Mouse (Mus musculus) layer of hippocampus, postnatal 14 days (tissue): ENCODE results near the gene Adam17. TPM values are rescaled to one million over a fixed set of nuclear protein-coding genes. Genes with fewer than 3 reads are reported as not detected.
A peak's percentile ranks its signal among the peaks of the same experiment; 100 is the strongest.

Experiments used
- DNase-seq, 2 experiments: peaks; one replicate each; pipeline ENCODE4 v3.0.0; 2021 to 2022; ENCODE audit warnings: low spot score in 2 of 2, mixed read lengths in 1 of 2
- total RNA-seq, 2 experiments: library from RNA; stranded (reverse); gene quantifications; 2 replicates each; pipeline ENCODE4 v1.2.3; 2021

Adam17 gene
- total RNA-seq, 2 experiments from 2014 or later: 22.8 to 26.3 TPM

DNA sequence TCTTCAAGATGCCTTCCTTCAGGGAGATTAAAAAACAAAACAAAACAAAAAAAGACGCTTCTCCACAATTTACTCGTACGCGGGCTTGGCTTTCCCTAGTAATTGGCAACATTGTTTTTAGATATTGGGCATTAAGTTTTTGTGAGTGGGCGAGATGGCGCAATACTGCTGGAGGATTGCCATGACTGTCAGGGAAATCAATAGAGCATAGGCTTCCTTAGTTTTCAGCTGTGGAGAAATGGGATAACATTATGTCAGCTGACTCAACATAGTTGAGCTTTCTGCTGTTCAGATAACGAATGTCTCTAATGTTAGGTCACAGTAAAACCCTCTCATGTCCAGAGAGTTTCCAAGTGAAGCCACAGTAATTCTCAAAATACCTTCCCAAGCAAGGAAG lies 56.6 kb downstream of the Adam17 start:
- peak; percentile 19 to 59 for DNase-seq

- peak; percentile 65 to 70 for DNase-seq
Measured at GRCm38 (mm10) chr12:21315923-21316868, 57.2 kb downstream of the Adam17 start, which contains the start of gene Iah1. Gene Iah1 (plus strand): TSS chr12:21316389.

DNA sequence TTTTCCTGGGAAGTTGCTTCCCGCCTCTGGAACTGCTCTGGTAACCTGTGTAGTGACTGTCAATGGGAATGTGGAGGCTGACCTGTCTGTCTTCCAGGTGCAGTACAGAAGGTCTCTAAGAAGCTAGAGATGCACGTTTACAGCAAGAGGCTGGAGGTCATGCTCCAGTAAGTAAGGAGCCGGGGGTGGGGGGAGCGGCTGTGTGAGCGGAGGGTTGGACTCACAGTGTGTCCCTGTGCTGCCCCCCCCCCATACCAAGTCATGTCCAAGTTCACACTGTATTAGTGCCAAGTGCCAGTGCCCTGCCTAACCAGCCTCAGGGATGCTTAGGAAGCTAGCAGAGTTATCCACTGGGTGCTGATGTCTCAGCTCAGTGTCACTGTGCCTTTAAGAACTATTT lies 61.2 kb downstream of the Adam17 start:
- no peak for DNase-seq

DNA sequence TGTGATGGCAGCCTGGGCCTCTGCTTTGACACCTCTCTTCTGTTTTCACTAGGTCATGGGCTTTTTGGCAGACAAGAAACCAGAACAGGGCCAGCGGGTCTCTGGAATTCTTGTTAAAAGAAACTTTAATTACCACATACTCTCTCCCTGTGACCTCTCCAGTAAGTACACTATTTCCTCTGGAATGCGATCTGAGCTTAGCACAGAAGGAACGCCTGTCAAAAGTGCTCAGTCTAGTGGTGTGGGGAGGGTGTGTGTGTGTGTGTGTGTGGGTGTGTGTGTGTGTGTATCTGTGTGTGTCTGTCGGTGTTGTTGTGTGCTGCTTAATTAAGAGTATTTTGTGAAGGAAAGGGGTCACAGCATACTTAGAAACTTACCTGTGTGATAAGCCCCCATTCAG lies 66.7 kb downstream of the Adam17 start:
- no peak for DNase-seq

GRCm38 (mm10) chr12:21305741-21306140 lies 67.7 kb downstream of the Adam17 start:
- no peak for DNase-seq

GRCm38 (mm10) chr12:21302361-21302783 lies 71.1 kb downstream of the Adam17 start:
- DNase-seq: no peak

GRCm38 (mm10) chr12:21301932-21302331 lies 71.5 kb downstream of the Adam17 start:
- no peak for DNase-seq

- no peak for DNase-seq
Measured at GRCm38 (mm10) chr12:21301324-21301723, 72.1 kb downstream of the Adam17 start.

- DNase-seq: no peak
Measured at GRCm38 (mm10) chr12:21298856-21299255, 74.6 kb downstream of the Adam17 start.

DNA sequence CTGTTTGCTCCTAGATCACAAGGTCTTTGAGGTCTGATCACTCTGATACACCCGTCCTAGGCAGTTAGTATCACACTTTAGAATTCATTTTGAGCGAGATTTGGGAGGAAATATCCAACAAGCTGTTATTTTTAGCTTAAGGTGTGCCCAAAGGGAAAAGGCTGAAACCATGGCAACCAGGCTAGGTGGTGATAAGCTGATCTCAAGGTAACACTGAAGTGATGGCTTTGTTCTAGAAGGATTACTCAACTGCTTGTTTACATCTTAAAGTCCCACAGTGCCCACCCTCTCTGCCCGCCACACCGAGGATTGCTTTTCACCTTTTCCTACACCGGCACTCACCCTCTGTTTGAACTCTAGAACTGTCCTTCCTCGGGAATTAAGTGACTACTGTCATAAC lies 83.8 kb downstream of the Adam17 start:
- no peak for DNase-seq

GRCm38 (mm10) chr12:21288716-21289395 lies 84.6 kb downstream of the Adam17 start:
- DNase-seq: no peak

DNA sequence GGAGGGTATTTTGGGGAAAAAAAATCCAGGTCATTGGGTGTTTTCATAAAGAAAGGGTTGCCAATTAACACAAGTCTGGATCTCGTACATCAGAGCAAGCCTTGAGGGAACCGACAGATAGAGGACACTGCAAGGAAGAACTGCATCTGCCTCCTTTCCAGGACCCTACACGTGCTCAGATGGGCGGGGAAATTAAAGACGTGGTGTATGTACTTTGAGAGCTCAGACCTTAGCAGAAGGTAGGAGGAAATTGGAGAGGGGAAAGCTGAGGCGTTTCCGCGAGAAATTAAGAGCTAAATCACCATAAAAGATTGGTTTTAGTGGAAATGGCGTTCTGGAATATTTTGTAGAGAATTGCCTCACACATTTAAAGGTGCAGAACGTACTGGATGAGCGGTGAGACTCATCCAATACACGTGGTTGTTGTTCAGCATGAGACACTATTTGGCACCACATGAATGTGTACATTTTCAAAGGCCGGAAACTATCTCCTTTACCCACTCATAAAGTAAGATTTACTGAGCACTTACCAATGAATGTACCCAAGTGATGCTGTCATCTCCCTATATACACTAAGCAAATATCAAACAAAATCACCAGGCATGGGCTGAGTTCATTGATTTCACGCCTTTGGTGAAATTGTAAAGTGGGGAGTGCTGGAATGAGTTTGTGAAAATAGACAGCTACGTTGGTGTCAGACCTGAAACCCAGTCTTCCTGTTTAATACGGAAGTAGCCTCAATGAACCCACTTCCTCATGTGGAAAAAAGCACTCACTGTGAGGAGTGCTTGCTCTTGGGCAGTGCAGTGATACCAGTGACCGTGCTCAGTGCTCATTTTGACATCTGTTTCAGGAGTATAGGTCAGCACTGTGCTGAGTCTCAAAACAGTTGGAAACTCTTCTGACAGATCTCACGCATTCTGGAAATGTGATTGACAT lies 86.5 kb downstream of the Adam17 start:
- DNase-seq: no peak

DNA sequence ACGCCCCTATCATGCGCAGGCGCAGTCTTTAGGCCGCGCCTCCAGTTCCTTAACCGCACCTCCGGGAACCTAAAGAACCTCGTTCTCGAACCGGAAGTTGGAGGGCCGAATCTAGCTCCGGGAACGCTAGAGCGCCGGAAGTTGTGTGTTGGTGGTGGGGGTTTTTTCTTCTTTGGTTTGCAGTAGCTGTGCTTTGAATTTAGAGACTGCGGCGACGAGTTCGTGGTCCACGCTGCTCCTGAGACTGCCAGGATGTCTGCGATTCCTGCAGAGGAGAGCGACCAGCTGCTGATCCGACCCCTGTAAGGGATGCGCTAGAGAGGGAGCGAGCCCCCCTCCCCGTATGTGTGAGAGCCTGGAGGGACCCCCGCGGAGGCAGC lies 87.2 kb downstream of the Adam17 start, which contains the start of gene Itgb1bp1:
TSS of gene Itgb1bp1 (minus strand) at position 42 of the 380 bp plus-strand sequence.
- DNase-seq: peak; percentile 99

DNA sequence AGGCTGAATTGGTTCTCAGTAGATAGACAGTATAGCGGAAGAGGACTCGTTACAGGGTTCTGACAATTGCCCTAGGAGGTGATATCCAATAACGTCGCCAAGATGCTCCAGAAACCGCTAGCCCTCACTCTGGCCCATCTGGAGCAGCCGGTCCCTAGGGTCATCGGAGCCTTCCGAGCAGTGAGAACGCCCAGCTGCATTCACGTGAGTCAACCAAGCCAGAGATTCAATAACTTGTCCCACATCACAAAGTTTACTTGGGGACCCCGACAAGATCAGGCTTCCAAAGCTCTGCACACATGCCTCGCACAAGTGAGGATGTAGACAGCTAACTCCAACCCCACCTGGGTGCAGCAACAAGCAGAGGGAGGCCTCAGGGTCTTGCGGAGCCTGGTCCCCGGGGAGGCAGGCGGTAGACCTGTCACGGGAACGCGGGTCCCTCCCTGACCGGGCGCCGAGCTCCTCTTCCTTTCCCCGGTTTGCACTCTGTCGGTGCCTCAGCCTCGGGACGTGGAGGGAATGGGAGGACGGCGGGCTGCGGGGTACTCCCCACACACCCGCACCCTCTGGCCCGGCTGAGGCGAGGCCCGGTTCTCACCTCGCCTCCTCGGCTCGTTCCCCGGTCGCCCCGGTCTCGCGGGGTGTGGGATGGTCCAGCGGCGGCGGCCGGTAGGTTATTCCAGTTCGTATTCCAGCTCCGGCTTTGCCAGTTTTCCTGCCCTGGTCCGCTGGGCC lies 87.8 kb downstream of the Adam17 start:
- no peak for DNase-seq

DNA sequence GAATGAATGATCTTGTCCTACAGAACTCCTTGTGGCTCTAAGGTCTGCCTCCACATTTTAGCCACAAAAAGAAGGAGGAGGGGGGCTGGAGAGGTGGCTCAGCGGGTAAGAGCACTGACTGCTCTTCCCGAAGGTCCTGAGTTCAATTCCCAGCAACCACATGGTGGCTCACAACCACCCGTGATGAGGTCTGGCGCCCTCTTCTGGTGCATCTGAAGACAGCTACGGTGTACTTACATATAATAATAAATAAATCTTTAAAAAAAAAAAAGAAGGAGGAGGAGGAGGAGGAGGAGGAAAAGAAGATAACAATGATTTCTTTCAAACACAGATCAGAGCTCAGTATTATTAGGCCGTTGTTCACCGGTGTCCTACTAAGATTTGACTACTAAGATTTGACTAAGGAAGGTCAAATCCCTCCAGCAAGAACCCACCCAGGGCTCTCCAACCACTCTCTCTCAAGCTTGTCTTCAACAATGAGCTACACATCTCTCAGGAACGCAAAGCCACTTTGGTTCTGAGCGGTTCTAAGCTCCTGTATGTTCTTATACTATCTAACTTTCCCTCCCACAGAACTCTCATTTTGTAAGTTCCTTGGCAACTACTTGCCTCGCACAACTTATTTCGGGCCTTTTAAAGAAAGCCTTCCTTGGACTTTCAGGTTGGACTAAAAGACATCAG lies 88.5 kb downstream of the Adam17 start, which contains the start of gene Cpsf3:
TSS of gene Cpsf3 (plus strand) at position 631 of the 681 bp plus-strand sequence.
- no peak for DNase-seq

DNA sequence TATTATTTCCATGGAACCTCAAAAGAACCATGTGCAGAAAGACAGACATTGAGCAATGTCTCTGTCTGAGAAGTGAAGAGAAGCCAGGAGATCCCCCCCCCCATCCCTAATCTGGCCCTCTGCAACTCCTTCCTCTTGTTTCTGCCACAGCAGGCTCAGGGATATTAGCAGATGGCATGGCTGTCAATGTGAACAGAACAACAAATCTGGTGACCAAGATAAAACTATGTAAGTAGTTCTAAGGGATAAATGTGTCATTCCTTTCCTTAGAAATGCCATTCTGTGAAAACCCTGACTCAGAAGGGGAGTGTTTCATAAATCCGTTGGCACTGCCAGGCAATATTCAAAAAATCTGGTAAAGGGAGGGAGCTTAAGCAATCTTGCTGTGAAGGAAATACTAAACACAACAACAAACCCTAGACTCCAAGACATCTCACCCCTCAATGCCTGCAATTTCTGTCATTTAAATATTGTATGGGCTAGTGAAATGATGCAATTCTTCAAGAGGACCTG lies 96.0 kb downstream of the Adam17 start:
- no peak for DNase-seq

GRCm38 (mm10) chr12:21274446-21274845 lies 99.0 kb downstream of the Adam17 start:
- DNase-seq: no peak
